Mouse (Mus musculus) liver, embryonic 14 days (tissue): Measurements from ENCODE around the gene Lgr6. TPM values are rescaled to one million over a fixed set of nuclear protein-coding genes. Genes with fewer than 3 reads are reported as not detected.

ENCODE experiments used
- polyA plus RNA-seq: library from polyadenylated mRNA; depleted of rRNA; stranded (reverse); fragments of >200 nt; gene quantifications from 2 replicates; pipeline ENCODE4 v1.2.3, GENCODE M21; 2012; rRNA removed

The Lgr6 gene
- 0.03 TPM in 2 replicates for polyA plus RNA-seq

GRCm38 (mm10) chr1:135105124-135105523, at the start of gene Lgr6:
TSS of gene Lgr6 (minus strand) at chr1:135105276.

GRCm38 (mm10) chr1:135146077-135146945, 41.2 kb upstream of the Lgr6 start, which contains the start of gene Arl8a:
TSS of gene Arl8a (plus strand) at chr1:135146824.

GRCm38 (mm10) chr1:135132473-135132872, 27.4 kb upstream of the Lgr6 start, which contains the start of gene Ptpn7:
TSS of gene Ptpn7 (plus strand) at chr1:135132700.

GRCm38 (mm10) chr1:134962053-134962803, 142.8 kb downstream of the Lgr6 start, which contains the start of gene Ube2t:
TSS of gene Ube2t (plus strand) at chr1:134962565.

GRCm38 (mm10) chr1:134955637-134956176, 149.4 kb downstream of the Lgr6 start, which contains the start of gene Ppp1r12b:
TSS of gene Ppp1r12b (minus strand) at chr1:134955942.

Other genes with a start within 250 kb of the Lgr6 start
- 1.6 and 2.0 TPM in 2 replicates for gene Ppp1r12b, start 149.3 kb downstream of the Lgr6 start, polyA plus RNA-seq
- gene Ube2t, start 142.7 kb downstream of the Lgr6 start, polyA plus RNA-seq = 22.3 and 23.9 TPM in 2 replicates
- gene Ptpn7, start 27.4 kb upstream of the Lgr6 start, polyA plus RNA-seq = 10.6 and 13.6 TPM in 2 replicates
- 8.8 and 10.0 TPM in 2 replicates for gene Arl8a, start 41.5 kb upstream of the Lgr6 start, polyA plus RNA-seq
- gene Gpr37l1, start 62.4 kb upstream of the Lgr6 start, polyA plus RNA-seq = not detected in 2 replicates
- gene Elf3, start 153.3 kb upstream of the Lgr6 start, polyA plus RNA-seq = 0.59 and 0.68 TPM in 2 replicates
- 8.3 and 9.1 TPM in 2 replicates for gene Rnpep, start 178.8 kb upstream of the Lgr6 start, polyA plus RNA-seq
- gene Timm17a, start 208.5 kb upstream of the Lgr6 start, polyA plus RNA-seq = 26.1 and 30.5 TPM in 2 replicates
- 0.09 and 0.12 TPM in 2 replicates for gene Lmod1, start 219.5 kb upstream of the Lgr6 start, polyA plus RNA-seq